Mouse (Mus musculus) bone marrow, adult 2 months (tissue): Measurements from ENCODE around the gene Olfr1066.
"Not testable (repeated sequence)": the region's sequence is repeated elsewhere in the genome, so short reads cannot be mapped to it uniquely, and the experiment has no call there.

Experiments used
- CTCF ChIP-seq: fragments of 200-500 bp; IDR thresholded peaks from 2 replicates; pipeline ENCODE4 v1.5.1; 2011; ENCODE audit warnings: low read length, control low read depth; ENCODE audit not compliant: control insufficient read depth, insufficient read depth
- POLR2A ChIP-seq: fragments of 200-500 bp; IDR thresholded peaks from 2 replicates; pipeline ENCODE4 v1.6.1; 2011; ENCODE audit warnings: low read depth, mild to moderate bottlenecking, control low read depth, low read length, borderline replicate concordance; ENCODE audit not compliant: control insufficient read depth

DNA sequence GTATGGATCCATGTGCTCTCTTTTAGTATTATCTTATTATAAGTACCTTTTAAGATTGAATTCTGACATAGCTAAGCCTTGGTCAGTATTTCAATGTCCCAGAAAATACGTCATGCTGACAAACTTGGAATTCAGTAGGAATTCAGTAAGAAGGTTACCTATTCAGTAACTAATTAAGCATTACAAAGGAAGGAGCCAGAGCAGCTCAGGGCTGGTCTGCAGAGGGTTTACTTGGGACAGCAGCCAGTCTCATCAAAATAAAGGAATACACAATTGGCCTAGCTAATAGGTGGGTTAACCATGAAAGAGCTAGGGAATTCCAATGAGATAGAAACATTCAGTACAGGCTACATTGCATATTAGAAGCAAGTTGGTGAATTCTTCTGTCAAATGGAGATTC is 14.0 kb downstream of the Olfr1066 start:
- not testable (repeated sequence) for TF ChIP-seq CTCF, POLR2A
